Mouse (Mus musculus): ENCODE data around the gene Ankrd44. TPM values are rescaled to one million over a fixed set of nuclear protein-coding genes. Genes with fewer than 3 reads are reported as not detected.

The Ankrd44 gene
- polyA plus RNA-seq, 1 experiment from 2014 or later: 32.3 TPM

DNA sequence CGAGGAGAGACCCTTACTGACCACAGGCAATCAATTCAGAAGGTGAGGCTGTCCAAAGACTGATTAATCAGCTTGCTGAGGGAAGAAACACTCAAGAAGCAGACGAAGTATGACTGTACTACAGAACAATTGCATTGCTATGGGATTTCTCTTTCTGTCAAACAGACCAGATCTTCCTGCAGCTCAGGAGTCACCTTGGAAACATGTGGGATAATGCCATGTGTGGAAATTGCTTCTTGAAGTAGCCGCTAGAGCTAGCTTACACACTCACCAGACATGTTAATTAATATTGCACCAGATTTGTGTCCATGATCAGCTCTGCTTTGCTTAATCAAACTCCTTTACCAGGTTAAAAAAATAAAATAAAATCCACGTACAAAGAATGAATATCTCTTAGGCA, 137.8 kb downstream of the Ankrd44 start:
- ATAC-seq (replicated peaks): peak; percentile 62; the same call in 1 of the 2 replicates
- no peaks in the 10 kb centered on the region for H3K27me3 ChIP-seq (replicated peaks)
- WGBS: 55% methylated on average over 4 of the region's 4 CpGs
- no peak overlapping the region for H3K4me3 ChIP-seq
- no peak overlapping the region for H3K9ac ChIP-seq
- H3K4me2 ChIP-seq: no peak overlapping the region
- no peaks in the 10 kb centered on the region for H3K36me3 ChIP-seq (replicated peaks)
- H3K27ac ChIP-seq: peak overlapping the region; percentile 49
- no peaks in the 10 kb centered on the region for H3K9me3 ChIP-seq
- H3K4me1 ChIP-seq: peaks cover 19% of the 10 kb centered on the region

DNA sequence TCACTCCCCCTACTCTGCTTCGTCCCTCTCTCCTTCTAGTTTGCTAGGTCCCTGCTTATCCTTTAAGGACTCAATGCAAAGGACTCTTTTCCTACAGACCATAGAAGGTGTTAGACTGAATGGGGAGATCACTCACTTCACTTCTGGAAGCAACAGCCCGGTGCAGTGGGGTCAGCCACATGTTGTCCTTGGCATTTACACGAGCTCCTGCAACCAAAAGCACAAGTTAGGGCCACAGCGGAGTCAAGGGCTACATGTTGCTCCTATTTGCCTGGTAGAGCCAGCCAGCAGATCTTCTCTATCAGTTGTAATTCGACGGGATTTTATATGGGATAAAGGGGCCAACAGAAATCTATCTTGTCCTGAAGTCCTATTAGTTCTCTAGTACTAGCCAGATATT, 148.0 kb downstream of the Ankrd44 start:
- WGBS: 90% methylated on average over 6 of the region's 6 CpGs
- H3K27ac ChIP-seq: no peak overlapping the region
- H3K4me1 ChIP-seq: no peaks in the 10 kb centered on the region
- no peak overlapping the region for H3K4me2 ChIP-seq
- H3K4me3 ChIP-seq: no peak overlapping the region
- H3K36me3 ChIP-seq (replicated peaks): no peaks in the 10 kb centered on the region
- H3K9me3 ChIP-seq: no peaks in the 10 kb centered on the region
- no peak for ATAC-seq (replicated peaks)
- no peaks in the 10 kb centered on the region for H3K27me3 ChIP-seq (replicated peaks)
- no peak overlapping the region for H3K9ac ChIP-seq

DNA sequence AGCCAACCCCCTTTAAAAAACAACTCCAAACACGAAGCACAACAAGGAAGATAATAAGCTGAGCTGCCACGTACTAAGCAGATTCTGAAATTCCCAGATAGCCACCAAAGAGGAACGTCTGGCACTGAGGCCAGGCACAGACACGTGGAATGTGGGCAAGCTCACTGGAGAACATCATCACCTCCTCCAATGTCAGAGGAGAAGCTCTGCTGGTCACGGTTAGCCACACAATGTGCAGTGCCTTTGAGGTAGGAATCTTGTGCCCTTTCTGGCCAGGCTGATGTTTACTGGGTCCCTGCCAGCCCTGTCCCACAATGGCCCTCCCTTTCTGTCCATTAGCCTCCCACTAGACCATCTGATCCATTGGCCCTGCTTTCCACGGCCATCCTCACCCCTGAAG, 149.1 kb downstream of the Ankrd44 start:
- WGBS: 88% methylated on average over 6 of the region's 6 CpGs
- Histone ChIP-seq H3K27me3 (replicated peaks) (no peaks in the 10 kb centered on the region), H3K9me3 (no peaks in the 10 kb centered on the region), H3K4me3 (no peak overlapping the region), H3K27ac (no peak overlapping the region), H3K4me2 (no peak overlapping the region), H3K36me3 (replicated peaks) (no peaks in the 10 kb centered on the region), H3K4me1 (no peaks in the 10 kb centered on the region), H3K9ac (no peak overlapping the region)
- no peak for ATAC-seq (replicated peaks)

DNA sequence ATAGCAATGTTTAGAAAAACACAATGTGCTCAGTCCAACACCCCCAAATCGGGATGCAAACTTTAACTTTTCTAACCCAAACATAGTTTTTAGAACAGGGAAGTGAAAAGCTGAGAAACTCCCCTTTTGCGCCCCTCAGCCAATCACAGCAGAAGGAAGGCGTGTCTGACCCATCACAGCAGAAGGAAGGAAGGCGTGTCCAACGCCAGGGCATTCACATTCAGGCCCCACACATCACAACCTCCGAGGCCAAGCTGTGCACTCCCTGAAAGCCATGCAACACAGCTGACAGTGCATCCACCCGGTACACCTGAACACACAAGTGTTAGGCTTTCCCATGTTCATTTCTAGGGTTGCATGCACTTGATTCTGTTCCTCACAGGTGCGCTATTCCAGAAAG, 150.1 kb downstream of the Ankrd44 start:
- H3K9ac ChIP-seq: no peak overlapping the region
- H3K36me3 ChIP-seq (replicated peaks): no peaks in the 10 kb centered on the region
- no peak overlapping the region for H3K4me2 ChIP-seq
- no peaks in the 10 kb centered on the region for H3K9me3 ChIP-seq
- 57% methylated on average over 8 of the region's 8 CpGs for WGBS
- no peaks in the 10 kb centered on the region for H3K27me3 ChIP-seq (replicated peaks)
- no peak overlapping the region for H3K27ac ChIP-seq
- H3K4me3 ChIP-seq: no peak overlapping the region
- no peaks in the 10 kb centered on the region for H3K4me1 ChIP-seq
- no peak for ATAC-seq (replicated peaks)

DNA sequence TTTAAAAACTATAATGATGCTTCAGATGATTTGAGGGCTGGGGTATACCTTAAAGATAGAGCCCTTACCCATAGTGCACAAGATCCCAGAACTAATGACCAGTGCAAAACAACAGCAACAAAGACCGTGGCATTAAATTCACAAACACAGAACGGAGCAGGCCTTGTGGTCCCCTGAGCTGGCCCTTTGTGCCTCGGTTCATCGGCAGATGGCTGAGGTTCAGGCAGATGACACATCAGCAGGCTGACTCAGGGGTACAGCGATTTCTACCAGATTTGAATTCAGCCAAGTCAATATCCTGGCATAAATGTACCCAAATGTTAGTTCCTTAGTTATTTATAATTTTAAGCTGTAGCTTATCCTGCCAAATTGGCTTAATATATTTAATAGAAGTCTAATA, 153.3 kb downstream of the Ankrd44 start:
- H3K4me1 ChIP-seq: no peaks in the 10 kb centered on the region
- no peak overlapping the region for H3K9ac ChIP-seq
- H3K27me3 ChIP-seq (replicated peaks): no peaks in the 10 kb centered on the region
- 0 out of 2 replicates have a peak, but pooled peaks cover 6% of the 10 kb centered on the region for H3K9me3 ChIP-seq
- no peak overlapping the region for H3K4me3 ChIP-seq
- H3K36me3 ChIP-seq (replicated peaks): no peaks in the 10 kb centered on the region
- no peak for ATAC-seq (replicated peaks)
- WGBS: 55% methylated on average over 5 of the region's 5 CpGs
- no peak overlapping the region for H3K27ac ChIP-seq
- H3K4me2 ChIP-seq: no peak overlapping the region

DNA sequence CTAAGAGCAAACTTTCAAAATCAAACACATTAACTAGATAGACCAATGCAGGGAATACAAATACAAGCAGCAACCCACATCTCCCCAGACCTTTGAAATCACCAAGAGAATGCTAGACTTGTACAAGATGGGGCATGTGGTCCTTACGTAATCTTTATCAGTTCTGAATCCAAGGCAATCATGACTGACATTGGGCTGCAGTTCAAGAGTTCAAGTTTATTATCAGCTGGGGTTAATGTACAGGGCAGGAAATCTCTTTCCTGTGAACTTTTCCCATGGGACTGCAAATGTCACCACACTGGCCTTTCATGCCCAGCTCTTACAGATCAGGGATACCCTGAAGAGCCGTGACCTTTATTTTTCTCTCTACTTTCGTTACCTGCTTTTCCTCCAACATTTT, 154.7 kb downstream of the Ankrd44 start:
- Histone ChIP-seq H3K4me2 (no peak overlapping the region), H3K4me3 (no peak overlapping the region), H3K27ac (no peak overlapping the region), H3K36me3 (replicated peaks) (no peaks in the 10 kb centered on the region), H3K9me3 (0 out of 2 replicates have a peak, but pooled peaks cover 6% of the 10 kb centered on the region), H3K27me3 (replicated peaks) (no peaks in the 10 kb centered on the region), H3K9ac (no peak overlapping the region), H3K4me1 (no peaks in the 10 kb centered on the region)
- ATAC-seq (replicated peaks): no peak
- 94% methylated on average over 3 of the region's 3 CpGs for WGBS

DNA sequence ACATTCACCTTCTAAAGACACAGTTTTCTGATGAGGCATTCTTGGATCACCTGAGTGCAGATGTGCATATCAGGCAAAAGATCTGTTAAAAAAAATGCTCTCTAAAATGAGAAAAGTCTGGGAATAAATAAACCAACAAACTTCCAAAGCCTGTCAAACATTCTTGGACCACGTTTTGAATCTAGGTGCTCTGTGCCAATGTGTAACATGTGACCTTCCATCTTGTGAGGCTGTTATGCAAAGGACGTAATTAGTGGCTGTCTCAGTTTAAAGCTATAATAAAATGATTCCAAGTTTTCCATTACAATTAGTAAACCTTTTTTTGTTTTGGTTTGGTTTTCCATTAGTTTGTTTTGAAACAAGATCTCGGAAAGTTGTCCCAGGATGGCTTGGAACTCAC, 159.0 kb downstream of the Ankrd44 start:
- 84% methylated on average over 3 of the region's 3 CpGs for WGBS

DNA sequence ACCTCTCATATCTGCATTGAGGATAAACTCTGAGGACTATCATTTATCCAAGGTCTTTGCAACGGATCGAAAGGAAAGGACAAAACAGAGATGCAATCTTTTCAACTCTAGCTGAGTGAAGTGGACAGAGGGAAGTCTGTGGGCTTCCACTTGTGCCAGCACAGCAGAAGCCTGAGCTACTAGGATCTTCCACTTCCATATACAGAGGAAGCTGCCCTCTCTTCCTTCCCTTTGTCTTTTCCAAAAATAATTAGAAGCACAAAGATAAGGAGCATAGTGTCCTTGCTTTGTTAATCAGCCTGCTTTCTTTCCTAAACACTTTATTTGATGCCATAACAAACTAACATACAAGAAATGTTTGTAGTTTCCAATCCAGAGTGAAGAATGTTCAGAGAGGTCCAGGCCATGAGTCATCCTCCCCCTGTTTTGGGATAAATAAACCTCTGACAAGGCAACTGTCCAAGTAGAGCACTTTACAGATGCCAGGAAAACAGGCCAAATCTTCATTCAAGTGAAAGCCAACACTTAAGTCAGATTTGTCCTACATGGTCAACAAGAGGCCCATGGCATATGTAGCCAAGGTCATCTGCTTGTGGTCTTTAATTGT, 160.5 kb downstream of the Ankrd44 start:
- no peak for ATAC-seq (replicated peaks)
- Histone ChIP-seq H3K9ac (no peak overlapping the region), H3K4me3 (no peak overlapping the region), H3K36me3 (replicated peaks) (no peaks in the 10 kb centered on the region), H3K4me2 (no peak overlapping the region), H3K27me3 (replicated peaks) (no peaks in the 10 kb centered on the region), H3K4me1 (no peaks in the 10 kb centered on the region), H3K9me3 (0 out of 2 replicates have a peak, but pooled peaks cover 4% of the 10 kb centered on the region), H3K27ac (no peak overlapping the region)
- WGBS: 83% methylated on average over 2 of the region's 2 CpGs

More for the DNA sequence above, 159.0 kb downstream of the Ankrd44 start:
- Histone ChIP-seq H3K4me1 (no peaks in the 10 kb centered on the region), H3K9me3 (0 out of 2 replicates have a peak, but pooled peaks cover 6% of the 10 kb centered on the region), H3K4me3 (no peak overlapping the region), H3K9ac (no peak overlapping the region), H3K27ac (no peak overlapping the region), H3K27me3 (replicated peaks) (no peaks in the 10 kb centered on the region), H3K4me2 (no peak overlapping the region), H3K36me3 (replicated peaks) (no peaks in the 10 kb centered on the region)
- ATAC-seq (replicated peaks): no peak

DNA sequence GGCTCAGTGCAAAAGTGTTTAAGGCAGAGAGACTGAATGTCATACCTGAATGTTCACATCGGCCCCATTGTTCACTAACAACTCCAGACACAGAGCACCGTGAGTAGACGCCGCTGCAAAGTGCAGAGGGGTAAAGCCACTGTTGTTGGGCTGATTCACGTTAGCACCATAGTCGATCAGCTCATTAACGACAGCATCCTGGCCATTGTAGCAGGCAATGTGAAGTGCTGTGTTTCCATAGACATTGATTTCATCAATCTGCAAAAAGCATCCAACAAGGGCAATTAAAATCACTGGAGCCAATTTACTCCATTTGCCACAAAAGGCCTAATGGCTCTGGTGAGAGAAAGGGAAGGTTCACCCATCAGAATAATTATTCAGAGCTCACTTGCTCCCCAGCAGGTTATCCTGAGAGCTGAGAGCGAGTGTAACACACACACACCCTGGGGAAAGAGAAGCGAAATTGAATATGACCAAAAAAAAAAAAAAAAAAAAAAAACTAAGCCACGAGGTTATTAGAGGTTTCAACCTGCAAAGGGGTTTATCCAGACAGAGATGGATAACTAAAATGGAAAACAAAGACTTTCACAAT, 163.9 kb downstream of the Ankrd44 start:
- H3K36me3 ChIP-seq (replicated peaks): no peaks in the 10 kb centered on the region

DNA sequence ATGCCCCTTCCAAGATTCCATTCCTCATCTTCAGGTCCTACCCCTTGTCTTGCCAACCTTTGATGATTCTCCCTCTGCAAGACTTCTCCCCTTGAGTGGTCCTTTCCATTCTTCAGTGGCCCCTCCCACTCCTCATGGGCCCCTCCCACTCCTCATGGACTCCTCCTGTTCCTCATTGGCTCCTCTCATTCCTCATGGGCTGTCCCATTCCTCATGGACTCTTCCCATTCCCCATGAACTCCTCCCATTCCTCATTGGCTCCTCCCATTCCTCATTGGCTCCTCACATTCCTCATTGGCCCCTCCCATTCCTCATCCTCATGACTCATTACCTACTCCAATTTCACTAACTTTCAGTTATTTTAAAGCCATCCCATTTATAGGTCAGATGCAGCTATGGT, 166.3 kb downstream of the Ankrd44 start:
- H3K4me2 ChIP-seq: no peak overlapping the region
- no peak overlapping the region for H3K4me3 ChIP-seq
- H3K27me3 ChIP-seq (replicated peaks): no peaks in the 10 kb centered on the region
- ATAC-seq (replicated peaks): no peak
- H3K27ac ChIP-seq: no peak overlapping the region
- no peaks in the 10 kb centered on the region for H3K9me3 ChIP-seq
- H3K36me3 ChIP-seq (replicated peaks): no peaks in the 10 kb centered on the region
- H3K4me1 ChIP-seq: no peaks in the 10 kb centered on the region
- no peak overlapping the region for H3K9ac ChIP-seq

More for the DNA sequence above, 163.9 kb downstream of the Ankrd44 start:
- peak overlapping the region; percentile 12; the same call in 1 of the 2 replicates for H3K27ac ChIP-seq
- no peak for ATAC-seq (replicated peaks)
- H3K9me3 ChIP-seq: no peaks in the 10 kb centered on the region
- no peak overlapping the region for H3K4me3 ChIP-seq
- no peak overlapping the region for H3K9ac ChIP-seq
- 69% methylated on average over 10 of the region's 10 CpGs for WGBS
- no peaks in the 10 kb centered on the region for H3K27me3 ChIP-seq (replicated peaks)
- no peaks in the 10 kb centered on the region for H3K4me1 ChIP-seq
- H3K4me2 ChIP-seq: no peak overlapping the region

DNA sequence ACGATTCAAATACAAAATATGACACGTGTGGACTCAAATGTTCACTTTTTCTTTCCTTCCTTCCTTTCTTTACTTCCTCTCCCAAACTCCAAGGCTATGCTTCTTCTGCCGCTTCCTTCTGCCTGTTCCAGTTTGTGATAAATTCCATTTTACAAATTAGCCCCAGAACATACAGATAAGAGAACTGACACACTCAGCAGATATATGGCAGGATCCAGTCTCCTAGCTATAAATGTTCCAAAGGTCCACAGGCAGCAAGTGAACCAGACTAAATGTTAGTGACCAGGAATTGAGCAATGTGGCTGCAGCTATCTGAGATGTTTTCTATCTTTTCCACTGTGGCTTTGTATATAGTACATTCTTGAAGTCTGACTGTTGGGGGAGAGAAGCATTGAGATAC, 168.9 kb downstream of the Ankrd44 start:
- 87% methylated on average over 3 of the region's 3 CpGs for WGBS

DNA sequence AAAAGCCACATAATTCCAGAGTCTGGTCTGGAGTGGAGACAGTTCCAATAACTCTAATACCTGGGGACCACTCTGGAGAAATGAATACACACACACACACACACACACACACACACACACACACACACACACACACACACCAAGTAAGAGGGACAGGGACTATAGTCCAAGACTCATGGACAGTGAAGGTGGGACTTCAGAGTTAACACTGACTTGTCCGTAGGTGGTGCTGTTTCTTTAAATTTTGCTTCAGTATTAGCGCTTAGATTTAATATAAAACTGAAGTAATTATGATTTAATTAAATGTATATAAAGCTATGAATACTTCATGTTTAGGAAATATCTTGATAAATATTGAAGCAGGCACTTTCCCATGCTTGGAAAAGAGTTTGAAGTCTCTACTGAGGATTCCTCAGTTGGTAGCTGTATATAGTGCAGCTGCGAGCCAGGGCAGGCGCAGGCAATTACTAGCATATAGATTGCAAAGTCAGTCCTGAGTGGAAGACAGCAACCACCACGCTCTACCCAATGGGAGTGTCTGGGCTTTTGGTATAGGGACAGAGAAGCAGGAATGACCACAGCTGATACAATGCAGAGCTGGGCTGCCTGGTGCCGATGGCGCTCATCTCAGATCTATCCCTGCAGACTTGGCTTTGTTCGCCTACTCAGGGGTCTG, 170.4 kb downstream of the Ankrd44 start:
- ATAC-seq (replicated peaks): peak; percentile 70; the same call in 1 of the 2 replicates
- whole genome bisulfite sequencing: 80% methylated on average over 8 of the region's 8 CpGs
- H3K27me3 ChIP-seq (replicated peaks): no peaks in the 10 kb centered on the region

More for the DNA sequence above, 168.9 kb downstream of the Ankrd44 start:
- H3K27me3 ChIP-seq (replicated peaks): no peaks in the 10 kb centered on the region
- H3K4me2 ChIP-seq: no peak overlapping the region
- H3K9ac ChIP-seq: no peak overlapping the region
- no peaks in the 10 kb centered on the region for H3K9me3 ChIP-seq
- ATAC-seq (replicated peaks): no peak
- no peak overlapping the region for H3K4me3 ChIP-seq
- H3K4me1 ChIP-seq: no peaks in the 10 kb centered on the region
- no peaks in the 10 kb centered on the region for H3K36me3 ChIP-seq (replicated peaks)
- H3K27ac ChIP-seq: no peak overlapping the region

More for the DNA sequence above, 170.4 kb downstream of the Ankrd44 start:
- H3K4me2 ChIP-seq: no peak overlapping the region
- no peak overlapping the region for H3K4me3 ChIP-seq
- H3K27ac ChIP-seq: no peak overlapping the region
- no peaks in the 10 kb centered on the region for H3K9me3 ChIP-seq
- H3K4me1 ChIP-seq: no peaks in the 10 kb centered on the region
- no peaks in the 10 kb centered on the region for H3K36me3 ChIP-seq (replicated peaks)
- no peak overlapping the region for H3K9ac ChIP-seq

Measured in midbrain, embryonic 15.5 days (tissue).